Mouse (Mus musculus) heart, embryonic 12.5 days (tissue): ENCODE measurements around the gene Gm44511. TPM values are rescaled to one million over a fixed set of nuclear protein-coding genes. Genes with fewer than 3 reads are reported as not detected.
A peak's percentile ranks its signal among the peaks of the same experiment; 100 is the strongest.
"Not testable (repeated sequence)": the region's sequence is repeated elsewhere in the genome, so short reads cannot be mapped to it uniquely, and the experiment has no call there.

Source experiments
- ATAC-seq: fragments of 200-750 bp; cut with Nextera tagmentation; 2 replicates; pipeline ENCODE4 v1.8.0; 2017; ENCODE audit warnings: moderate TSS enrichment, moderate library complexity; ENCODE audit not compliant: insufficient number of reproducible peaks, low FRiP score
- H3K27ac ChIP-seq: fragments of 300-500 bp; sonication (generic); 2 replicates; pipeline ENCODE4 v1.5.1; 2016; ENCODE audit warnings: mild to moderate bottlenecking, moderate library complexity; ENCODE audit not compliant: poor library complexity, severe bottlenecking
- H3K27me3 ChIP-seq: fragments of 300-500 bp; sonication (generic); replicated peaks from 2 replicates; pipeline ENCODE4 v1.6.1; 2016; ENCODE audit warnings: mild to moderate bottlenecking, moderate library complexity
- H3K36me3 ChIP-seq: fragments of 300-500 bp; sonication (generic); 2 replicates; pipeline ENCODE4 v1.6.1; 2016; ENCODE audit warnings: mild to moderate bottlenecking, moderate library complexity
- H3K4me1 ChIP-seq: fragments of 300-500 bp; sonication (generic); replicated peaks from 2 replicates; pipeline ENCODE4 v1.6.1; 2016; ENCODE audit warnings: mild to moderate bottlenecking
- H3K4me2 ChIP-seq: fragments of 300-500 bp; sonication (generic); 2 replicates; pipeline ENCODE4 v1.6.1; 2016; ENCODE audit warnings: mild to moderate bottlenecking, moderate library complexity
- H3K4me3 ChIP-seq: fragments of 300-500 bp; sonication (generic); 2 replicates; pipeline ENCODE4 v1.5.1; 2016; ENCODE audit warnings: mild to moderate bottlenecking
- H3K9ac ChIP-seq: fragments of 300-500 bp; sonication (generic); 2 replicates; pipeline ENCODE4 v1.6.1; 2016; ENCODE audit warnings: mild to moderate bottlenecking, moderate library complexity
- H3K9me3 ChIP-seq: fragments of 300-500 bp; sonication (generic); replicated peaks from 2 replicates; pipeline ENCODE4 v1.6.1; 2016; ENCODE audit warnings: mild to moderate bottlenecking, moderate library complexity
- WGBS: fragments of 180-500 bp; shearing (Covaris S2); methylation state at CpG from one replicate; pipeline ENCODE4 v1.1.7; 2016; 5-methylcytosine and 5-hydroxymethylcytosine counted together
- polyA plus RNA-seq: library from polyadenylated mRNA; unstranded; fragments of >200 nt; fragmentation: Nextera tagmentation; extraction: Ambion mirVana; gene quantifications from 2 replicates; pipeline ENCODE4 v1.2.1, GENCODE M21; 2016

Gene Gm44511
- polyA plus RNA-seq, 1 experiment from 2014 or later = not detected

DNA sequence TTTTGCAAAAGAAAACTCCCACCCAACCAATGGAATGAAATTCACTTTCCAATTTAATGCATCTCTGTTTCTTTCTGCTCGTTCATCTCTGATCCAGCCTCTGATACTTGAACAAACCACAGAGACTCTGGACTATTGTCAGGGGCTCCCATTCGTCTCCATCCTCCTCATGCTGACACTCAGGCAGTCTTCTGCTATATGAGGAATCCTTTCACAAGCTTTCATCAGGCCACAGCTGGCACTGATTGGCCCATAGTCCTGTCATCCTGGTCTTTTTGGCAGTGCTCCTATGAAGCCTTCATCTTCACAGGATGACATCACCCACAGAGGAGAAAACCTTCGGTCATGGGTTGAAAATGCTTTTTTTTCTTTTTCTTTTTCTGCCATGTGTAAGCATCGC is 58.1 kb downstream of the Gm44511 start:
- no peaks in the 10 kb centered on the region for H3K27me3 ChIP-seq
- ATAC-seq = no peak
- peaks cover 3% of the 10 kb centered on the region; the same call in 1 of the 2 replicates for H3K4me1 ChIP-seq
- H3K4me3 ChIP-seq = no peak overlapping the region
- H3K27ac ChIP-seq = no peak overlapping the region
- no peaks in the 10 kb centered on the region for H3K36me3 ChIP-seq
- no peak overlapping the region for H3K4me2 ChIP-seq
- WGBS = 64% methylated on average over 4 of the region's 4 CpGs
- H3K9ac ChIP-seq = no peak overlapping the region
- H3K9me3 ChIP-seq = peaks cover 1% of the 10 kb centered on the region; the same call in 1 of the 2 replicates

DNA sequence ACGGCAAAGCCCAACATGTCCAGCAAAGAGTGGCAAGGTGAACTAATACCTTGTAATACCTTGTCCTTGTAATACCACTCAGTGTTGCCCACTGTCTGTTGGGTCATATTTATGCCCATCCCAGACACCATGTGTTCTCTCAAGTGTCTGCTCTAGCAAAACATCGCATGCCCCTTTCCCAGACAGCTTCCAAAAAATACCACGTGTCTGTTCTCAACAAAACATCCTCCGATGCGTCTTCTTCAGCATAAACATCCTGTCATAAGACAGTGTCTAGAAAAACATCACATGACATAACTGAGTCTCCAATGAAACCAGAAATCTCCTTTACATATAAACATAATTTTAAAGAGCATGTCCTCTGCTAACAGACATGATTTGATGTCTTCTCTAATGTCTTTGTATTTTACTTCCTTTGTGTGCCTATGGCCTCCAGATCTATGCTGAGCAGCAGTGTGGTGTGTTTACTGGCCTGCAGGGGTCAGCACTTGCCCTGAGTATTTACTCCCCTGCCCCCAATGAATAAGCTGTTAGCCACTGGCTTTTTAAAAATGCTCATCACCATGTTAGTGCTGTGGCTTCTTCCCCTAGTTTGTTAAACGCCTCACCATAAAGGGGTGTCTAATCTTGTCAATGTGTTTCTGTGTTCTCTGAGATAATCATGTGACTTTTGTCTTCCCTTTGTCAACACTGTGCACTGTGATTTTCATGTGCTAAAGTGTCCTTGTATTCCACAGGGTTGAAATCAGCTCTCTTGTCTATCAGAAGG is 59.4 kb downstream of the Gm44511 start:
- not testable (repeated sequence) for H3K36me3 ChIP-seq, H3K4me3 ChIP-seq, H3K9me3 ChIP-seq, H3K27ac ChIP-seq, H3K9ac ChIP-seq, H3K27me3 ChIP-seq, H3K4me1 ChIP-seq, H3K4me2 ChIP-seq, ATAC-seq
- WGBS = 69% methylated on average over 6 of the region's 6 CpGs

DNA sequence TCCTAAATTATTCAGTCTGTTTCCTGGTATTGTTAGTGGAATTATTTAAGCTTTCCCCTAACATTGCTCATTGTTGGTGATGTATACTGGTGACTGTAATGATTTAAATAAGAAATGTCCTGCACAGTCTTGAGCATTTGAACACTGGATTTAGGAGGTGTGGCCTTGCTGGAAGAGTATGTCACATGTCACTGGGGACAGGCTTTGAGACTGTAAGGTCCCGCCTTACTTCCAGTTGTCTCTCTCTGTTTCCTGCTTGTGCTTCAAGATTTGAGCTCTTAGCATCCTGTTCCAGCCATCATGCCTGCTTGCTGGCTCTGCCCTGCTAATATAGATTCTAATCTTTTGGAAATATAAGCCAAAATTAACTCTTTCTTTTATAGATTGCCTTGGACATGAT is 60.9 kb downstream of the Gm44511 start:
- no peak overlapping the region for H3K4me3 ChIP-seq
- ATAC-seq = no peak
- no peaks in the 10 kb centered on the region for H3K36me3 ChIP-seq
- H3K27me3 ChIP-seq = no peaks in the 10 kb centered on the region
- WGBS = 78% methylated on average over 1 of the region's 1 CpGs
- H3K4me1 ChIP-seq = peaks cover 6% of the 10 kb centered on the region
- H3K4me2 ChIP-seq = no peak overlapping the region
- H3K9ac ChIP-seq = no peak overlapping the region
- no peaks in the 10 kb centered on the region for H3K9me3 ChIP-seq
- no peak overlapping the region for H3K27ac ChIP-seq

DNA sequence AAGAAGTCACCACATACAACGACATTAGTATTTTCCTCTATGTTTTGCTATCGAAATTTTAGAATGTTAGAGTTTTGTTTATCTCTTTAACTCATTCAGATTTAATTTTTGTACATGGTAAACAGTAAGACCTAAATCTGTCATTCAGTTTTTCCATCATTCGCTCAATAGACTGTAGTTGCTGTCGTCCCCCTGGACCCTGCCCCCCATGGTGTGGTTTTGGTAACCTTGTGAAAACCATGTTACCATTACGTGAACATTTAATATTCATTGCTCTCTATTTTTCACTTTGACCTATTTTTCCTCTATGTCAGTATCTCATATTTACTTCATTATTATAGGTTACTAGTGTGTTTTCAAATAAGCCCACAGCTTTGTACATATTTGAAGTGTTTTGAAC is 61.5 kb downstream of the Gm44511 start:
- Histone ChIP-seq H3K4me1 (peaks cover 6% of the 10 kb centered on the region), H3K9ac (no peak overlapping the region), H3K9me3 (no peaks in the 10 kb centered on the region), H3K4me2 (peak overlapping the region; percentile 63), H3K27me3 (no peaks in the 10 kb centered on the region), H3K36me3 (no peaks in the 10 kb centered on the region), H3K4me3 (peak overlapping the region; percentile 73), H3K27ac (no peak overlapping the region)
- WGBS = 25% methylated on average over 5 of the region's 5 CpGs
- no peak for ATAC-seq

DNA sequence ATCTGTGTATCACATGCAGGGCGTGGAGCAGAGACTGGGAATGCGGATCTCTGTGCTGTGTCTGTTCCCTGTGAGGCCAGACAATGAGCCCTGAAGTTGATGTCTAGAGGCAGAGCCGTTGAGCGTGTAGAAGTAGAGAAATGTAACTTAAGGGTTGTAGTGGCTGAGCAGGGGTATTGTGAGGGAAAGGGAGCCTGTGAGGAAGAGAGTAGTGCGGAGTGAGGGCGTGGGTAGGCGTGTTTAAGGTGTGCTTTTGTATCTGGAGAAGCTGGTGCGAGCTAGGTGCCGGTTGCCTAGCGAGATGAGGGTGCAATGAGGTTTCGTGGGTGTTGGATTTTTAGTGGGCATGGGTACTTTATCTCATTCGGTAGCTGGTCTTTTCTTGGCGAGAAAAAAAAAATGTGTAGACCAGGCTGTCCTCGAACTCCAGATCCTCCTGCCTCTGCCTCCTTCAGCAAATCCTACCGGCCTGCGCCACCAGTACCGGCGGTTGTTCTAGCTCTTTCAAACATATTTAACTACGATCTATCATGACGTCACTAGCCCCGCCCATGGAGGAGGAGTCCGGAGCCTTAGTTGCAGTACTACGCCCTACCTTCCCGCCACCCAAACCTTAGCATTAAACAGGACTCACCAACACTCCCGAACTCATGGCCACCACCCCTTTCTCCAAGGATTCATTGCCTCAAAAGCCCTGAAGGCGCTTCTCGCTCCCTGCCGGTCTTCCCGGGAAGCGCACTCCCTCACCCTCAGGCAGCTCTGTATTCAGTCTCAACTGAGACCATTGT is 62.2 kb downstream of the Gm44511 start:
- no peaks in the 10 kb centered on the region for H3K36me3 ChIP-seq
- H3K4me3 ChIP-seq = peak overlapping the region; percentile 73
- H3K4me2 ChIP-seq = peak overlapping the region; percentile 84
- no peaks in the 10 kb centered on the region for H3K9me3 ChIP-seq
- H3K9ac ChIP-seq = peak overlapping the region; percentile 74
- WGBS = 2% methylated on average over 30 of the region's 30 CpGs
- H3K27me3 ChIP-seq = no peaks in the 10 kb centered on the region
- ATAC-seq = peak; percentile 94
- peak overlapping the region; percentile 21; the same call in 1 of the 2 replicates for H3K27ac ChIP-seq
- H3K4me1 ChIP-seq = peaks cover 6% of the 10 kb centered on the region

DNA sequence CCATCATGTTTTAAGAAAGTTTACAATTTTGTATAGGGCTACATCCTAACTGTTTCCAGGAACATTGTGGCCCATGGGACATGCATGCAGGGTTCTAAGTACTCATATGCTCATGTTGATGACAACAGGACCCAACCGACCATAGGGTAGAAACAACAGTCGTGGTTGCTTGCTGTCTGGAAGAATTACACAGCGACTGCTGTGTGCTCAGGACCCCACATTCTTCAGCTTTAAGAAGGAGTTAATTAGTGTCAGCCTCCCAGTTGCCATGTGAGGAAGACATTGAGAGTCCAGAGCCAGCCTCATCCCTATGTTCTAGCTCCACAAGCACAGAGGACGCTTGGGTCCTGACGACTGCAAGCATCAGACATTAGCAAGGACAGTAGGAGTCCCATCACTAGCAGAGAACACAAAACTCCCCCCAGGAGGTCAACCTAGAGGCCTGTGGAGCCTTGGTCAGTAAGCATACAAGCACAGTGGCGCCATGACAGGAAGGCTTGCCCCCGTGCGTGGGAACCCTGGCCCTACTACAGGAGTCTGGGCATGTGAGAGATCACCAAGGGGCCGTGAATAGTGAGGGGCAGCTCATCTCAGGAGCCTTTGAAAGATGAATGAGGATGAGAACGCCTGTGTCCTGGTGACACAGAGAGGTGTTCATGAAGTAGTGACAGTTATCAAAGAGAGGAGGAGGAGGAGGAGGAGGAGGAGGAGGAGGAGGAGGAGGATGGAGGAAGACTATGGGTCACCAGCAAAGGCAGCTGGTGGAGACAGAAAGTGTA is 63.0 kb downstream of the Gm44511 start:
- peak overlapping the region; percentile 84 for H3K4me2 ChIP-seq

DNA sequence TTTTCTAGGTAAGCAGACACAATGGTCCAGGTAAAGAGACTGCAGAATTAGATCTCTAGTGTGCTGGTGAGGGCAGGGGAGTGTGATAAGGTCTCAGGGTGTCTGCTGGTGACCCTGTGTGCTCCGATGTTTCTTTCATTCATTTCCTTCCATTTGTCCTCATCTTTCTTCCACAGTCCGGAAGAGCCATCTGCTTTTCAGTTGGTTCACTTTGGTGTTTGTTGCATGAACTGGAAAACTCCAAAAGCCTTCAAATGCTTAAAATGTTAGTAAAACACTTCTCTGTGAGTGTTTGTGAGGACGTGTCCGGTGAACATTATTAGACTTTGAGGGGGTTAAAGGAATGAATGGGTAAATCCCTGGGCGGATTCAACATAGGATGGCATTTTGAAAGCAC is 65.0 kb downstream of the Gm44511 start:
- no peak overlapping the region for H3K27ac ChIP-seq
- H3K36me3 ChIP-seq = no peaks in the 10 kb centered on the region
- ATAC-seq = no peak
- peak overlapping the region; percentile 65; the same call in 1 of the 2 replicates for H3K9ac ChIP-seq
- peaks cover 3% of the 10 kb centered on the region for H3K4me1 ChIP-seq
- no peaks in the 10 kb centered on the region for H3K9me3 ChIP-seq
- no peaks in the 10 kb centered on the region for H3K27me3 ChIP-seq
- WGBS = 41% methylated on average over 5 of the region's 5 CpGs
- H3K4me2 ChIP-seq = peak overlapping the region; percentile 62
- peak overlapping the region; percentile 71 for H3K4me3 ChIP-seq

More for the DNA sequence above, 63.0 kb downstream of the Gm44511 start:
- 72% methylated on average over 10 of the region's 10 CpGs for WGBS
- H3K27ac ChIP-seq = peak overlapping the region; percentile 21; the same call in 1 of the 2 replicates
- H3K4me1 ChIP-seq, H3K36me3 ChIP-seq, ATAC-seq, H3K27me3 ChIP-seq, H3K9me3 ChIP-seq: not testable (repeated sequence)
- peak overlapping the region; percentile 73 for H3K4me3 ChIP-seq
- H3K9ac ChIP-seq = peak overlapping the region; percentile 74

DNA sequence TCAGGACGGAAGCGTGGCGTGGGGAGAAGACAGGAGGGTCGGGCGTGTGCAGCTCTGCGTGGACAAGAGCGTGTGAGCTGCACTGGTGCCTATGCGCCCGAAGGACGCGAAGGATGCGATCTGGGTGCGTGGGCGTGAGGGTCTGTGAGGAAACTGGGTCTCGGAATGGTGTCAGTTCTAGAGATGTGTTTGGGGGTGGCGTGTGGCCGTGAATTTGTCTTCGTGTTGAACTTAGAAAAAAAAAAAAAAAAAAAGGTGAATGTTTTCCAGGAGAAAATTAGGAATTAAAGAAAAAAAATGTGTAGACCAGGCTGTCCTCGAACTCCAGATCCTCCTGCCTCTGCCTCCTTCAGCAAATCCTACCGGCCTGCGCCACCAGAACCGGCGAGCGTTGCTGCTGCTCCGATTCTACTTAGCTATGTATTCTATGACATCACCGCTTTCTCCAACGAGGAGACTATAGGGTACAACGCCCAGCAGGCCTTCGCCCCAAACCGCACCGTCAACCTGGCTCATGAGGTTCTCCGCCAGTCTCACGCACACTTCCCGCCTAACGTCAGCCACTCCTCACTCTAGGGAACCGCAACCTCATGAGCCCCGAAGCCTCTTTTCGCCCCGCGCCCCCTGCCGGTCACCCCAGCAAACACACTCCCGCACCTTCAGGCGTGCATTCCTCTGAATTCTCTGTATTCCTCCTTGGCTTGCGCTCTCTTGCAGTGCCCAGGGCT is 65.5 kb downstream of the Gm44511 start:
- H3K4me2 ChIP-seq = peak overlapping the region; percentile 62
- ATAC-seq = peak; percentile 78
- H3K36me3 ChIP-seq, H3K4me1 ChIP-seq, H3K9me3 ChIP-seq, H3K27me3 ChIP-seq: not testable (repeated sequence)
- peak overlapping the region; percentile 78 for H3K9ac ChIP-seq
- H3K4me3 ChIP-seq = peak overlapping the region; percentile 71
- peak overlapping the region; percentile 62 for H3K27ac ChIP-seq
- under 1% methylated on average over 44 of the region's 44 CpGs for WGBS

DNA sequence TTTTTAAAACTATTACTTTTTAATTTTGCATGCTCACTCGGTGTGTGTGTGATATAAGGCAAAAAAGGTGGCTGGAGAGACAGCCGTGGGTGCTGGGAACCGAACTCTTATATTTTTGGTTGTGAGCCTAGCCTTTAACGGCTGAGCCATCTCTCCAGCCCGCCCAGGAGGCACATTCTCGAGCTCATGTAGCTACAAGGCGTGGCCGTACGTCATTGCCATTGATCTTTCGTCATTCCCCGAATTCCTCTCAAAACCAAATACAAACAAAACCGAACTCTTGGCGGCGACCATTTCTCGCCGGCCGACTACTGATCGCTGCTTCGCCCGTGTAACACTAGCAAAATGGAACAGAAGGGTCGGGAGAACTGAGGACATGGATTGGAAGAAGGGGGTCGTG is 66.1 kb downstream of the Gm44511 start:
- ATAC-seq = peak; percentile 44
- H3K4me2 ChIP-seq = peak overlapping the region; percentile 55
- peak overlapping the region; percentile 71 for H3K4me3 ChIP-seq
- not testable (repeated sequence) for H3K4me1 ChIP-seq, H3K36me3 ChIP-seq, H3K27me3 ChIP-seq, H3K9me3 ChIP-seq
- H3K27ac ChIP-seq = peak overlapping the region; percentile 62
- H3K9ac ChIP-seq = peak overlapping the region; percentile 78
- under 1% methylated on average over 22 of the region's 22 CpGs for WGBS

DNA sequence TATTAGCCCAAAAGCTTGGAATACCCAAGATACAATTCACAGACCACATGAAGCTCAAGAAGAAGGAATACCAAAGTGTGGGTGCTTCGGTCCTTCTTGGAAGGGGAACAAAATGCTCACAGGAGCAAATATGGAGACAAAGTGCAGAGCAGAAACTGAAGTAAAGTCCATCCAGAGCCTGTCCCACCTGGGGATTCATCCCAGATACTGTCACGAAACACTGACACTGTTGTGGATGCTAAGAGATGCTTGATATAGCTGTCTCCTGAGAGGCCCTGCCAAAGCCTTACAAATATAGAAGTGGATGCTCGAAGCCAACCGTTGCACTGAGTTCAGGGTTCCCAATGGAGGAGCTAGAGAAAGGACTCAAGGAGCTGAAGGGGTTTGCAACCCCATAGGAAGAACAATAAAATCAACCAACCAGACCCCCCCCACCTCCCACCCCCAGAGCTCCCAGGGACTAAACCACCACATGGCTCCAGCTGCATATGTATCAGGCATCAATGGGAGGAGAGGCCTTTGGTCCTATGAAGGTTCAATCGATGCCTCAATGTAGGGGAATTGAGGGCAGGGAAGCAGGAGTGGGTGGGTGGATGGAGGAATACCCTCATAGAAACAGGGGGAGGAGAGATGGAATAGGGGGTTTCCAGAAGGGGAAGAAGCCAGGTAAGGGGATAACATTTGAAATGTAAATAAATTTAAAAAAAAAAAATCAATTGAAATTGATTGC is 66.7 kb downstream of the Gm44511 start:
- Histone ChIP-seq H3K27ac (no peak overlapping the region), H3K36me3 (no peaks in the 10 kb centered on the region), H3K4me3 (no peak overlapping the region), H3K9me3 (no peaks in the 10 kb centered on the region), H3K27me3 (no peaks in the 10 kb centered on the region), H3K4me1 (peaks cover 3% of the 10 kb centered on the region), H3K9ac (no peak overlapping the region), H3K4me2 (peak overlapping the region; percentile 8; the same call in 1 of the 2 replicates)
- WGBS = 78% methylated on average over 5 of the region's 5 CpGs
- ATAC-seq = no peak
